Mouse (Mus musculus) heart, postnatal 0 days (tissue): ENCODE results near the gene Palm3.

Experiments used
- CTCF ChIP-seq: IDR thresholded peaks from 2 replicates; pipeline ENCODE4 v1.5.1; 2016; ENCODE audit warnings: antibody characterized with exemption, control low read depth, low read depth
- EP300 ChIP-seq: IDR thresholded peaks from 2 replicates; pipeline ENCODE4 v1.6.1; 2016; ENCODE audit warnings: antibody characterized with exemption, low read depth

DNA sequence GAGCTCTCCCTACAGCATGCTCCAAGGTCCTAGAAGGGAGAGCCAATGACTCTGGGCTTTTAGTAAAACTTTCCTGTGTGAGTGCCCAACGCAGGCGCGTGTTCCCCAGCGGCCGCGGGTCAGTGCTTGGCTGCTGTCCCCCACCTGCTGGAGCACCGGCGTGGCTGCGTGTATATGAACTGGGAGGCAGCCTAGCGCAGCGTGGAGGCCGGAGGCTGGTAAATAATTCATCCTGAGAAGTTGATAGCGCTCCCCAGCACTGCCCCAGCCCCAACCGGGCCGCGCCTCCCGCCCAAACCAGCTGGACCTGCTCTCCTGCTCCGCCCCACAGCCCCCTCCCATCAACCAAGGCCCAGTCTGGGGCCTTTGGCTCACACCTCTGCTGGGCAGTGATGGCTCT lies at the start of gene Palm3:
- TF ChIP-seq CTCF (no peak), EP300 (no peak)
